Mouse (Mus musculus) cerebellum, adult 2 months (tissue): Measurements from ENCODE around the gene Mrpl47.

Experiments used
- CTCF ChIP-seq: fragments of 200-500 bp; IDR thresholded peaks from 2 replicates; pipeline ENCODE4 v1.5.1; 2011; ENCODE audit warnings: low read depth, mild to moderate bottlenecking, control low read depth, low read length, moderate library complexity, borderline replicate concordance; ENCODE audit not compliant: insufficient read depth
- POLR2A ChIP-seq: fragments of 200-500 bp; IDR thresholded peaks from 2 replicates; pipeline ENCODE4 v1.6.1; 2011; ENCODE audit warnings: low read length, control low read depth, borderline replicate concordance; ENCODE audit not compliant: insufficient read depth

DNA sequence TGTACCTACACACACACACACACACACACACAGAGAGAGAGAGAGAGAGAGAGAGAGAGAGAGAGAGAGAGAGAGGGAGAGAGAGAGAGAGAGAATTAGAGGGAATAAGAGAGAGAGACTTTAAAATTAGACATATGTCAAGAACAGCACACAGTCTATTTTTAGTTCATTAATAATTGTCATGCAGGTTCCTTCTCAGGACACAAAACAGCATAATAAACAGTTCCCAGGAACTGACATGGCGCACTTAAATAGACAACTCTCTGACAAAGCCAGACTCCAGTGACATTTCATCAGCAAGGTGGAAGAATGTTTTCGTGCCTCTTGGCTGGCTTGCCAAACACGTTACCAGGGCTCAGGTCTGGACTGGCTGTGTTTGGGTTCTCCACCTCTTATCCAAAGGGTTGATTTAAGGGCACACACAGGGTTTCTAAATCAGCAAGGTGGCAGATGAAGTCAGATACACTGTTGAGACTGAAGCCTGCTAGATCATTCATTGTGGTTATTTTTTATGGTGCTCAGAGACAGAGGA lies 17.0 kb upstream of the Mrpl47 start:
- no peak for TF ChIP-seq CTCF
- no peak for TF ChIP-seq POLR2A
